Mouse (Mus musculus) G1E (cell line): ENCODE measurements around the gene Nup107.

Experiments
- CTCF ChIP-seq: IDR thresholded peaks from 2 replicates; pipeline ENCODE4 v1.5.1; 2012; ENCODE audit warnings: low read depth, low read length, inconsistent platforms, mixed read lengths
- GATA1 ChIP-seq: IDR thresholded peaks from 2 replicates; pipeline ENCODE4 v1.6.1; 2012; ENCODE audit warnings: borderline replicate concordance, low read length, inconsistent platforms, mixed read lengths
- POLR2AphosphoS5 ChIP-seq: IDR thresholded peaks from 2 replicates; pipeline ENCODE4 v1.6.1; 2012; ENCODE audit warnings: low read depth, low read length, inconsistent platforms; ENCODE audit not compliant: insufficient replicate concordance
- TAL1 ChIP-seq: conservative IDR thresholded peaks from 2 replicates; pipeline ENCODE4 v1.6.1; 2012; ENCODE audit warnings: low read depth, low read length, inconsistent platforms, mixed read lengths

GRCm38 (mm10) chr10:117739648-117739948 lies 52.9 kb downstream of the Nup107 start:
- TF ChIP-seq POLR2AphosphoS5 (no peak), GATA1 (no peak), CTCF (no peak), TAL1 (no peak)
